Mouse (Mus musculus): ENCODE data around the gene Fto.
A peak's percentile ranks its signal among the peaks of the same experiment; 100 is the strongest.

The Fto gene

GRCm38 (mm10) chr8:91648776-91649175, 335.5 kb downstream of the Fto start:
- peak; percentile 48 for DNase-seq (ENCODE audit: extremely low spot score, low spot score)

- no peak for DNase-seq (ENCODE audit: extremely low spot score, low spot score)
Measured at GRCm38 (mm10) chr8:91653561-91653960, 340.2 kb downstream of the Fto start.

GRCm38 (mm10) chr8:91657381-91657780, 344.1 kb downstream of the Fto start:
- no peak for DNase-seq (ENCODE audit: extremely low spot score, low spot score)

GRCm38 (mm10) chr8:91660879-91661278, 347.6 kb downstream of the Fto start:
- DNase-seq (ENCODE audit: extremely low spot score, low spot score), result no peak

- DNase-seq (ENCODE audit: extremely low spot score, low spot score), result no peak
Measured at GRCm38 (mm10) chr8:91669461-91670071, 356.2 kb downstream of the Fto start.

- no peak for DNase-seq (ENCODE audit: extremely low spot score, low spot score)
Measured at GRCm38 (mm10) chr8:91676928-91677327, 363.6 kb downstream of the Fto start.

- DNase-seq (ENCODE audit: extremely low spot score, low spot score), result no peak
Measured at GRCm38 (mm10) chr8:91679451-91679850, 366.1 kb downstream of the Fto start.

- no peak for DNase-seq (ENCODE audit: extremely low spot score, low spot score)
Measured at GRCm38 (mm10) chr8:91680125-91680524, 366.8 kb downstream of the Fto start.

- no peak for DNase-seq (ENCODE audit: extremely low spot score, low spot score)
Measured at GRCm38 (mm10) chr8:91684596-91685317, 371.4 kb downstream of the Fto start.

- no peak for DNase-seq (ENCODE audit: extremely low spot score, low spot score)
Measured at GRCm38 (mm10) chr8:91685408-91685807, 372.1 kb downstream of the Fto start.

GRCm38 (mm10) chr8:91692056-91692721, 378.9 kb downstream of the Fto start:
- peak; percentile 73 for DNase-seq (ENCODE audit: extremely low spot score, low spot score)

GRCm38 (mm10) chr8:91706533-91706932, 393.2 kb downstream of the Fto start:
- no peak for DNase-seq (ENCODE audit: extremely low spot score, low spot score)

- DNase-seq (ENCODE audit: extremely low spot score, low spot score), result no peak
Measured at GRCm38 (mm10) chr8:91708661-91709060, 395.3 kb downstream of the Fto start.

GRCm38 (mm10) chr8:91709768-91710167, 396.4 kb downstream of the Fto start:
- no peak for DNase-seq (ENCODE audit: extremely low spot score, low spot score)

- no peak for DNase-seq (ENCODE audit: extremely low spot score, low spot score)
Measured at GRCm38 (mm10) chr8:91711202-91711601, 397.9 kb downstream of the Fto start.

GRCm38 (mm10) chr8:91711981-91712598, 398.8 kb downstream of the Fto start:
- peak; percentile 44 for DNase-seq (ENCODE audit: extremely low spot score, low spot score)

- peak; percentile 56 for DNase-seq (ENCODE audit: extremely low spot score, low spot score)
Measured at GRCm38 (mm10) chr8:91712731-91713569, 399.6 kb downstream of the Fto start.

- DNase-seq (ENCODE audit: extremely low spot score, low spot score), result peak; percentile 42
Measured at GRCm38 (mm10) chr8:91713677-91714312, 400.5 kb downstream of the Fto start.

GRCm38 (mm10) chr8:91714733-91715132, 401.4 kb downstream of the Fto start:
- no peak for DNase-seq (ENCODE audit: extremely low spot score, low spot score)

GRCm38 (mm10) chr8:91715387-91716085, 402.2 kb downstream of the Fto start:
- DNase-seq (ENCODE audit: extremely low spot score, low spot score), result no peak
